Mouse (Mus musculus) midbrain, embryonic 12.5 days (tissue): ENCODE results near the gene Nt5dc1. TPM values are rescaled to one million over a fixed set of nuclear protein-coding genes. Genes with fewer than 3 reads are reported as not detected.
"Not testable (repeated sequence)": the region's sequence is repeated elsewhere in the genome, so short reads cannot be mapped to it uniquely, and the experiment has no call there.

Source experiments
- ATAC-seq: fragments of 200-750 bp; cut with Nextera tagmentation; 2 replicates; pipeline ENCODE4 v1.8.0; 2017; ENCODE audit warnings: low read depth, moderate TSS enrichment, moderate library complexity; ENCODE audit not compliant: low FRiP score
- H3K27ac ChIP-seq: fragments of 300-500 bp; sonication (generic); replicated peaks from 2 replicates; pipeline ENCODE4 v1.5.1; 2016; ENCODE audit warnings: mild to moderate bottlenecking
- H3K27me3 ChIP-seq: fragments of 300-500 bp; sonication (generic); 2 replicates; pipeline ENCODE4 v1.6.1; 2016; ENCODE audit warnings: mild to moderate bottlenecking
- H3K36me3 ChIP-seq: fragments of 300-500 bp; sonication (generic); 2 replicates; pipeline ENCODE4 v1.6.1; 2016
- H3K4me1 ChIP-seq: fragments of 300-500 bp; sonication (generic); 2 replicates; pipeline ENCODE4 v1.6.1; 2016
- H3K4me2 ChIP-seq: fragments of 300-500 bp; sonication (generic); replicated peaks from 2 replicates; pipeline ENCODE4 v1.6.1; 2016; ENCODE audit warnings: mild to moderate bottlenecking, moderate library complexity
- H3K4me3 ChIP-seq: fragments of 300-500 bp; sonication (generic); 2 replicates; pipeline ENCODE4 v1.5.1; 2016; ENCODE audit warnings: mild to moderate bottlenecking
- H3K9ac ChIP-seq: fragments of 300-500 bp; sonication (generic); replicated peaks from 2 replicates; pipeline ENCODE4 v1.6.1; 2016; ENCODE audit warnings: mild to moderate bottlenecking, moderate library complexity
- H3K9me3 ChIP-seq: fragments of 300-500 bp; sonication (generic); 2 replicates; pipeline ENCODE4 v1.6.1; 2016; ENCODE audit warnings: mild to moderate bottlenecking
- WGBS: fragments of 180-500 bp; shearing (Covaris S2); methylation state at CpG from one replicate; pipeline ENCODE4 v1.1.7; 2016; 5-methylcytosine and 5-hydroxymethylcytosine counted together
- polyA plus RNA-seq: library from polyadenylated mRNA; unstranded; fragments of >200 nt; fragmentation: Nextera tagmentation; extraction: Ambion mirVana; gene quantifications from 2 replicates; pipeline ENCODE4 v1.2.1, GENCODE M21; 2016

The Nt5dc1 gene
- polyA plus RNA-seq, 1 experiment from 2014 or later = 4.8 TPM

DNA sequence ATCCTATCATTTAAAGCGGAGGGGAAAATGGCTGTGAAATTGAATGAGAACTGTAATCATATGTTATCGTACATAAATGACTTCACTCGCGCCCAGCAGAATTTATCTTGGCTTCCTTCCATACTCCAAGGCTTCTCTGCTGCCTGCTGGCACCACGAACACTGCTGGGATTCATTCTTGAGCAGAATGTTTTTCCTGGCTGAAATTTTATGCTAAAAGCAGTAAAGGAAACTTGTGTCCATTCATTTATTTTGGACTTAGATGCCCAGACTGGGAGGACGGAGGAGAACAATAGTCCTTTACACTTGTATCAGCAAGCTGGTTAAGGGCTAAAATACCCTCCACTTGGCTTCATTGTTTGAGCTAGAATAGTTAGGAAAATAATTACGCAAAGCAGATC is 146.7 kb downstream of the Nt5dc1 start:
- 63% methylated on average over 7 of the region's 7 CpGs for WGBS
- ATAC-seq = no peak
- no peaks in the 10 kb centered on the region for H3K27me3 ChIP-seq

DNA sequence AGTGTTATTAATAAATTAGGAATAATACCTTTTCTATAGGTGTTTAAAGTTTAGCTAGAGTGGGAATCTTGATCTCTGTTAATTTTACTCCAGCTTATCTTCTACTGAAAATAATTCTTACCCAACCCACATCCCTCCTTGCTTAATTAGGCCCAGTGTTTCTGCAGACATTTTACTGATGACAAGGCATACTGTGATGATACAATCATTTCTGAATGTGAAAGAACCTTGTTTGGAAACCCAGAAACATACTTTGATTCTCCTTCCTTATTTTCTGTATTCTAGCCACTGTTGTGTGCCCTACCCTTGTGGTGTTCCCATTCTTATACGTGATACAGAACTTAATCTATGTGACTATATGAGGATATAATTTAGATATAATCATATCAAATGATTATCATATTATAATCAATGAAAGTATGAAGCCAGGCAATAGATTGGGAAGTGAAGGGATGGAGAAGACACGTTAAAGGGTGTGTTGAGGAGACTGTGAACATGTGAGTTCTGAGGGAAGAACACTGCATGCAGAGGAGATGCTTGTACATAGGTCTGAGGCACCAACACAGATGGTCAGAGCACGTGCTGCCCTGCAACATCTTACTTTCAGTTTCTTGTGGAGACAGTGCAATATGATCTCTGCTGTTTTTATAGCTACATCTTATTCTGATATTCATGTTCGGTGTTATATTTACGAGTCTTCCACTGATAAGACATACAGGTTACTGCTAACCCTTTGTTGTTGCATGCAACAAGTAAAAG is 150.9 kb downstream of the Nt5dc1 start:
- no peak overlapping the region for H3K9ac ChIP-seq
- no peaks in the 10 kb centered on the region for H3K9me3 ChIP-seq
- H3K4me1 ChIP-seq = 0 out of 2 replicates have a peak, but pooled peaks cover 3% of the 10 kb centered on the region
- H3K4me2 ChIP-seq = no peak overlapping the region
- H3K27me3 ChIP-seq = no peaks in the 10 kb centered on the region
- H3K36me3 ChIP-seq = no peaks in the 10 kb centered on the region
- H3K4me3 ChIP-seq = no peak overlapping the region
- no peak overlapping the region for H3K27ac ChIP-seq
- no peak for ATAC-seq
- 72% methylated on average over 5 of the region's 5 CpGs for WGBS

More for the DNA sequence above, 146.7 kb downstream of the Nt5dc1 start:
- Histone ChIP-seq H3K27ac (no peak overlapping the region), H3K36me3 (no peaks in the 10 kb centered on the region), H3K4me3 (no peak overlapping the region), H3K9me3 (no peaks in the 10 kb centered on the region), H3K9ac (no peak overlapping the region), H3K4me2 (no peak overlapping the region), H3K4me1 (0 out of 2 replicates have a peak, but pooled peaks cover 3% of the 10 kb centered on the region)

DNA sequence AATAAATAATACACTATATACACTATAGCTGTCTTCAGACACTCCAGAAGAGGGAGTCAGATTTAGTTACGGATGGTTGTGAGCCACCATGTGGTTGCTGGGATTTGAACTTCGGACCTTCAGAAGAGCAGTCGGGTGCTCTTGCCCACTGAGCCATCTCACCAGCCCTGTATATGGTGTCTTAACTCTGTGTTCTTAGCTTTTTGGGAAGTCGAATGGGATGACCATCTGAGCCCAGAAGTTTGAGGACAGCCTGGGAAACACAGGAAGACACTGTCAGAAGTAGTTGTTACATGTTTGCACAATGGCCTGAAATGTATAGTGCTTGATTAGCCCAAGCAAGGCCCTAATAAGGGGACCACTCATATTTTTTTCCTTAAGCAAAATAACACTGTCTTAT is 153.2 kb downstream of the Nt5dc1 start:
- Histone ChIP-seq H3K27me3 (no peaks in the 10 kb centered on the region), H3K4me1 (no peaks in the 10 kb centered on the region), H3K4me3 (no peak overlapping the region), H3K36me3 (no peaks in the 10 kb centered on the region), H3K4me2 (no peak overlapping the region), H3K9me3 (no peaks in the 10 kb centered on the region), H3K27ac (no peak overlapping the region), H3K9ac (no peak overlapping the region)
- ATAC-seq = no peak
- WGBS = 82% methylated on average over 4 of the region's 4 CpGs

DNA sequence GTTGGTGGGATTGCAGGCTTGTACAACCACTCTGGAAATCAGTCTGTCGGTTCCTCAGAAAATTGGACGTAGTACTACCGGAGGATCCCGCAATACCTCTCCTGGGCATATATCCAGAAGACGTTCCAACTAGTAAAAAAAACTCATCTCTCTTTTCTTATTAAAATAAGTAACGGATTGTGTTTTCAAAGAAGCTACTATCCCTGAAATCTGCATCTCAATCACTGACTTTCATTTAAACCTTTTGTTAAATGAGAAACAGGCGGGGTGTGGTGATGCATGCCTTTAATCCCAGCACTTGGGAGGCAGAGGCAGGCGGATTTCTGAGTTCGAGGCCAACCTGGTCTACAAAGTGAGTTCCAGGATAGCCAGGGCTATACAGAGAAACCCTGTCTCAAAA is 165.5 kb downstream of the Nt5dc1 start:
- H3K36me3 ChIP-seq, H3K27ac ChIP-seq, H3K4me2 ChIP-seq, H3K9ac ChIP-seq, H3K4me1 ChIP-seq, H3K27me3 ChIP-seq, H3K9me3 ChIP-seq, H3K4me3 ChIP-seq, ATAC-seq: not testable (repeated sequence)
- WGBS = 92% methylated on average over 9 of the region's 9 CpGs

DNA sequence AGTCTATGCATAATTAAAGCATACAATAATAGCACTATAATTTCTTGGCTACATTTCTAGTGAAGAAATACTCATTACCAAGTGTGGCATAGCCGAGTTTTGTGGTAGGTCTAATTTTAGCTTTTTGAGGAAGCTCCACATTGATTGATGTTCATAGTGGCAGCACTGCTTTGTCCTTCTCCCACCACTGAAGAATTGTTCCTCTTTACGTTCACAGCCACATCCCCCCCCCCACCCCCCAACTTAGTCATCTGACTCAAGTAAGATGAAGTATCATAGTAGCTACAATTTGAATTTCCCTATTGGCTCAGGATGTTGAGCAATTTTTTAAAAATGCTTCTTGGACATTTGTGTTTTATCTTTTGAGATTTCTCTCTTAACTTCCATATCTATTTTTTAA is 168.8 kb downstream of the Nt5dc1 start:
- Histone ChIP-seq H3K9me3 (no peaks in the 10 kb centered on the region), H3K4me2 (no peak overlapping the region), H3K27ac (no peak overlapping the region), H3K27me3 (no peaks in the 10 kb centered on the region), H3K4me1 (peaks cover 4% of the 10 kb centered on the region; the same call in 1 of the 2 replicates), H3K36me3 (no peaks in the 10 kb centered on the region), H3K9ac (no peak overlapping the region), H3K4me3 (no peak overlapping the region)
- 76% methylated on average over 2 of the region's 2 CpGs for WGBS
- no peak for ATAC-seq

DNA sequence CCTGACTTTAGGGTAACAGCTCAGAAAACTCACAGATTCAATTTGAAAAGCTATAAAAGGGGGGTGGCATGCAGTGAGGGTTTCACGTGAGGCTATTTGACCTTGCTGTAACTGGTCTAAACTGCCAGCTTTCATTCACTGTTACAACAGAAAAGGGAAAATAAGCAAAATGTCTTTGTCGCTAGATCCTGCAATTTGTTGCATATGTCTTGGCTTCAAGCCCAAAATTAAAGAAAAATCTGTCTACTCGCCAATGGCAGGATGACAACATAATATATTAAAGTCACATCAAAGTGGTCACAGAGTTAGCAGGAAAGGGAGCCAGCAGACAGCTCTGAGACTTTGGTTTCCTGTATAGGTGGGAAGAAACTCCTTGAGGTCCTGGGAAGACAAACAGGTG is 170.6 kb downstream of the Nt5dc1 start:
- no peak overlapping the region for H3K9ac ChIP-seq
- no peak for ATAC-seq
- no peaks in the 10 kb centered on the region for H3K36me3 ChIP-seq
- no peaks in the 10 kb centered on the region for H3K9me3 ChIP-seq
- H3K4me2 ChIP-seq = no peak overlapping the region
- no peak overlapping the region for H3K27ac ChIP-seq
- H3K27me3 ChIP-seq = no peaks in the 10 kb centered on the region
- H3K4me1 ChIP-seq = peaks cover 4% of the 10 kb centered on the region; the same call in 1 of the 2 replicates
- 46% methylated on average over 3 of the region's 3 CpGs for WGBS
- H3K4me3 ChIP-seq = no peak overlapping the region

DNA sequence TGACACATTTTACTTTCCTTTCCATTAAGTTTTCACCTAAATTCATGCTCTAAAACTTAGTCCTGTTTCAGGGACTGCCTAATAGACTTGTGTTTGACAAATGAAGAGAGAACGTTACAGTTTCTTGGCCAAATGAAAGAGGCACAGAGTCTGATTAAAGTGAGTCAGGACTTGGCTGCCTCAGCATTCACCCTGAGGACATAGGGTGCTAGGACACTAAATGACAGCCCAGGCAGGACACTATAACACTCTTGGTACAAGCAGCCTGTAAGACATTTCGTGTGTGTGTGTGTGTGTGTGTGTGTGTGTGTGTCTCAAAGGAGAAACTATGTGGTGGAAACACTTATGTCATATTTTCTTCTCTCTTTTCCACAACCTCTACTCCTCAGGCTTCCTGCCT is 172.2 kb downstream of the Nt5dc1 start:
- ATAC-seq = no peak
- Histone ChIP-seq H3K27ac (no peak overlapping the region), H3K4me3 (no peak overlapping the region), H3K9ac (no peak overlapping the region), H3K27me3 (no peaks in the 10 kb centered on the region), H3K36me3 (no peaks in the 10 kb centered on the region), H3K9me3 (no peaks in the 10 kb centered on the region), H3K4me1 (peaks cover 4% of the 10 kb centered on the region; the same call in 1 of the 2 replicates), H3K4me2 (no peak overlapping the region)
- WGBS = 86% methylated on average over 2 of the region's 2 CpGs

DNA sequence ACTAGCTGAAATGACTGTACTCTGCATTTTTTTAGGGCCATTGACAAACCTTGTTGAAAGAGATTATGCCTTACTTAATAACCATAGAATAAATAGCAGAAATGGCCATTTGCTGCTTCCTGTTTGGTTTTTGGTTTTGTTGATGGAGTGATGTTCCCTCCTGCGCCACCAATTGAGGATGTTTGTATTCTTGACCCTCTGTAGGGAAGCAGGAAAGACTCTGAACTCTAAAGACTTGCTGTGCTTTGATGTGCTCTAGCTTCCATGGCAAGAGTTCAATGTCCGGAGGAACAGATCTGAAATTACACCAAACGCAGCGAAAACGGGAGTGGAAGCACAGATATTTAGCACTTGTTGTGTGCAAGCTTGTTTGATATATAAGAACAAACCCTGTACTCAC is 173.6 kb downstream of the Nt5dc1 start:
- no peak overlapping the region for H3K9ac ChIP-seq
- H3K9me3 ChIP-seq = no peaks in the 10 kb centered on the region
- no peak overlapping the region for H3K4me2 ChIP-seq
- no peak overlapping the region for H3K4me3 ChIP-seq
- H3K4me1 ChIP-seq = peaks cover 4% of the 10 kb centered on the region; the same call in 1 of the 2 replicates
- WGBS = 77% methylated on average over 5 of the region's 5 CpGs
- ATAC-seq = no peak
- H3K27ac ChIP-seq = no peak overlapping the region
- no peaks in the 10 kb centered on the region for H3K36me3 ChIP-seq
- no peaks in the 10 kb centered on the region for H3K27me3 ChIP-seq

DNA sequence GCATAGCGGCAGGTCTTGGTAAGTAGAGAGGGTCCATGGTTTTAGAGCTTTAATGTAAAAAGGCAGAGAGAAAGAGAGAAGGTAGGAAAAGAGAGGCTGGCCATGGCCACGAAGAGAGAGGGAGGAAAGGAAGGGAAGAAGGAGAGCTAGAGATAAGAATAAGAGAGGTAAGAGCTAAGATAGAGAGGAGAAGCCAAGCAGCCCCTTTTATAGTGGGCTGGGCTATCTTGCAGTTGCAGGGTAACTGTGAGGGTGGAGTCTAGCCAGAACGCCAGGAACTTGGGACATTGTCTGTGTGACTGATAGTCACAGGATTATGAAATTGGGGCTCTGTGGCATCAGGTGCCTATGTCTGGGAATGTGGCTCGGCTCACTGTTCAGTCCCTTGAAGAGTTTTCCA is 179.8 kb downstream of the Nt5dc1 start:
- ATAC-seq = no peak
- Histone ChIP-seq H3K36me3 (no peaks in the 10 kb centered on the region), H3K4me3 (no peak overlapping the region), H3K4me2 (no peak overlapping the region), H3K9me3 (no peaks in the 10 kb centered on the region), H3K27me3 (no peaks in the 10 kb centered on the region), H3K27ac (no peak overlapping the region), H3K9ac (no peak overlapping the region), H3K4me1 (no peaks in the 10 kb centered on the region)
- WGBS = 83% methylated on average over 4 of the region's 4 CpGs

Other genes starting within 250 kb of the Nt5dc1 start
- gene Dse, start 210.8 kb downstream of the Nt5dc1 start, polyA plus RNA-seq = 16.0 and 20.5 TPM in 2 replicates
- gene Tspyl1, start 136.4 kb downstream of the Nt5dc1 start, polyA plus RNA-seq = 116 and 119 TPM in 2 replicates
- 120 and 126 TPM in 2 replicates for gene Tspyl4, start 121.1 kb downstream of the Nt5dc1 start, polyA plus RNA-seq
- gene Col10a1, start 28.6 kb downstream of the Nt5dc1 start, polyA plus RNA-seq = 0.10 and 0.12 TPM in 2 replicates
- gene Frk, start 64.8 kb upstream of the Nt5dc1 start, polyA plus RNA-seq = 2.2 and 2.5 TPM in 2 replicates